Mouse (Mus musculus): Measurements from ENCODE around the gene Ascl4. TPM values are rescaled to one million over a fixed set of nuclear protein-coding genes. Genes with fewer than 3 reads are reported as not detected.

Ascl4 gene
- polyA plus RNA-seq, 1 experiment = not detected

DNA sequence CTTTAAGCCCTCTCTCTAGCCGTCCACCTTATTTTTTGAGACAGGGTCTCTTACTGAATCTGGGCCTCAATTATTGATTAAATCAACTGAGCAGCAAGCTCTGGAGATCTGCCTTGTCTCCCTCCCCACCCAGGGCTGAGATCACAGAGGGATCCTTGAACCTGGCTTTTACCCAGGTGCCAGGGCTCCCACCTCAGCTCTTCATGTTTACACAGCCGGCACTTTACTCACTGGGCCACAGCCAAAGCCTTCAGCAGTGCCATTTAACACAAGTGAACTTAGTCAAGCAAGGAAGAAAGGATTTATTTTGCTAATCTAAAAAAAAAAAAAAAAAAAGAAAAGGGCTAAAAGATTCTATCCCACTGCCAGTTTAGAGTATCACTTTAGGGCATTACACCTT is 26.9 kb downstream of the Ascl4 start:
- Histone ChIP-seq H3K4me3 (ENCODE audit: insufficient read depth, poor library complexity, severe bottlenecking) (no peak overlapping the region), H3ac (ENCODE audit: control insufficient read depth, insufficient read length, low read depth) (no peak overlapping the region), H3K27me3 (ENCODE audit: control insufficient read depth, insufficient read depth, insufficient read length) (no peaks in the 10 kb centered on the region), H3K36me3 (ENCODE audit: control insufficient read depth, insufficient read depth) (peaks cover 61% of the 10 kb centered on the region), H3K79me2 (ENCODE audit: control insufficient read depth, insufficient read depth) (peaks cover 54% of the 10 kb centered on the region), H3K79me3 (ENCODE audit: low read depth) (peaks cover 36% of the 10 kb centered on the region)
- TF ChIP-seq CEBPB (IDR thresholded peaks at IDR 0.05; ENCODE audit: low read depth) (no peak), FOSL1 (IDR thresholded peaks at IDR 0.05; ENCODE audit: insufficient read depth, low read length, poor library complexity, severe bottlenecking) (no peak), MYOG (IDR thresholded peaks at IDR 0.05; ENCODE audit: control insufficient read depth, extremely low read depth, insufficient read length) (no peak), CTCF (IDR thresholded peaks at IDR 0.05; ENCODE audit: control insufficient read depth, insufficient read depth, insufficient read length) (no peak), MYOD1 (IDR thresholded peaks at IDR 0.05; ENCODE audit: control insufficient read depth, insufficient read length, low read depth) (no peak), USF1 (IDR thresholded peaks at IDR 0.05; ENCODE audit: low read depth) (no peak), MAX (IDR thresholded peaks at IDR 0.05) (no peak)

DNA sequence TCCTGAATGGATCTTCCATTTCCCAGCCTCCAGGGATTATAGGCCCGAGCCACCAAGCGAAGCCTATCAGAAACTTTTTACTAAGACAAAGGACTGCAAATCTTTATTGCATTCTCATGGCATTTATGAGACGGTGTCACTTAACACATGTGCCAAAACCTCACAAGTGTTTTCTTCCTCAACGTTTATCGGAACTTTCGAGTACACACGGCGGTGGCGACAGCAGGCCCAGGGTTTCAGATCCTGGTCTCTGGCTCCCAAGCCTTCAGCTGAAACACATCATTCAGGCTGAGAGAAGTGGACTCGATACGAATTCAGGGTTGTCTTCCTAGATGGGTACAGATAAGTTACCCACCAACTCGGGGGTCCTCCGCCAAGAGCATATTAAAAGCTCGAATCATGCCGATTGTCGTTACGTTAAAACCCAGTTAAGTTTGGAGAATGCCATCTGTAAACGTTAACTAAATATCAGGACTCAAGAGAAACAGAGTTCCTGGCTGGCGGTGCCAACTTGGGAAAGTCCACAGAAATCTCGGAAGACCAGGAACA is 29.5 kb downstream of the Ascl4 start:
- peak overlapping the region; percentile 85 for H3ac ChIP-seq (ENCODE audit: control insufficient read depth, insufficient read length, low read depth)
- TF ChIP-seq MYOG (IDR thresholded peaks at IDR 0.05; ENCODE audit: control insufficient read depth, extremely low read depth, insufficient read length) = no peak
- no peak for TF ChIP-seq MYOD1 (IDR thresholded peaks at IDR 0.05; ENCODE audit: control insufficient read depth, insufficient read length, low read depth)
- no peak for TF ChIP-seq CEBPB (IDR thresholded peaks at IDR 0.05; ENCODE audit: low read depth)
- TF ChIP-seq CTCF (IDR thresholded peaks at IDR 0.05; ENCODE audit: control insufficient read depth, insufficient read depth, insufficient read length) = no peak
- TF ChIP-seq FOSL1 (IDR thresholded peaks at IDR 0.05; ENCODE audit: insufficient read depth, low read length, poor library complexity, severe bottlenecking) = no peak
- TF ChIP-seq USF1 (IDR thresholded peaks at IDR 0.05; ENCODE audit: low read depth) = no peak
- TF ChIP-seq MAX (IDR thresholded peaks at IDR 0.05) = no peak
- H3K79me3 ChIP-seq (ENCODE audit: low read depth) = peaks cover 36% of the 10 kb centered on the region
- peaks cover 36% of the 10 kb centered on the region for H3K36me3 ChIP-seq (ENCODE audit: control insufficient read depth, insufficient read depth)
- peak overlapping the region; percentile 95 for H3K4me3 ChIP-seq (ENCODE audit: insufficient read depth, poor library complexity, severe bottlenecking)
- H3K27me3 ChIP-seq (ENCODE audit: control insufficient read depth, insufficient read depth, insufficient read length) = peaks cover 8% of the 10 kb centered on the region
- peaks cover 54% of the 10 kb centered on the region for H3K79me2 ChIP-seq (ENCODE audit: control insufficient read depth, insufficient read depth)

DNA sequence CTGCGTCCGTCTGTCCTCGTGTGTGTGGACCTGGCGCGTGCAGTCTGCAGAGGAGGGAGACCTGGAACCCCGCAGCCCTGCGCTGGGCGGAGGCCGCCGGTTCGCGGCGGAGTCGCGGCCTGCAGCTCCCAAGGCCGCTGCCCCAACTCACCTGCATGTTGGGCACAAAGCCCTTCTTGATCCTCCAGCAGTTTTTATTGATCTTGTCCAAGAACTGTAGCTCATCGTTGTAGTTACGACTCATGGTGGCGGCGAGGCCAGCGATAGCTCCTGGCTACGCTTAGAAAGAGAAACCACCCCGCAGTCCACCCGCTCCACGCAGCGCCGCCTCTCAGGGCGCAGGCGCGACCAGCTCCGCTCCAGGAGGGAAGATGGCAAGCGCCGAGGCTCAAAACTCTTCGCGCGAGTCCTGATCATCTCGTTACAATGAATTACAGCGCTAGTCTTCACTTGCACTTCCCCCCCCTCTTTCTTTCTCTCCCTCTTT is 30.0 kb downstream of the Ascl4 start, which contains the start of gene Rtcb:
Gene Rtcb, minus strand, starts transcription at position 360 of the 487 bp plus-strand sequence.
- TF ChIP-seq MYOD1 (IDR thresholded peaks at IDR 0.05; ENCODE audit: control insufficient read depth, insufficient read length, low read depth) (no peak), MAX (IDR thresholded peaks at IDR 0.05) (peak; percentile 68)
- peaks cover 8% of the 10 kb centered on the region for H3K27me3 ChIP-seq (ENCODE audit: control insufficient read depth, insufficient read depth, insufficient read length)
- H3K4me3 ChIP-seq (ENCODE audit: insufficient read depth, poor library complexity, severe bottlenecking) = peak within 1 kb of the TSS; percentile 95

DNA sequence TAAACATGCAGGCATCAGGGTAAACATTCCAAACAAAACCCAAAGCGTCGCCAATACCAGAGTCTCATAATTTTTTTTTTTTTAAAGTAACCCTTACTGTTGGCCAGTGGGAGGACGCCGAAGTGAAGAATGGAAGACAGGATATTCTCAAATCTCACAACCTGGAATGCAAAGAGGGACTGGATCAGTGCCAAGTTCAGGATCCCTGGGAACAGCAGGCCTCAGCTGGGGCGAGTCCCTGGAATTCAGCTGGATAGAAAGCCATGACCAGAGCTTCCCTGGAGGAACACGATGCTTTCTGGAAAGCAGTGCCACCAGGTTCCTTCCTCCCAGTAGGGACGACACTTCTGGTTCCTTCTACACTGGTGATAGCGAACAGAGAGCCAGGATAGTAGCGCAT is 35.4 kb downstream of the Ascl4 start:
- no peaks in the 10 kb centered on the region for H3K36me3 ChIP-seq (ENCODE audit: control insufficient read depth, insufficient read depth)
- H3K79me2 ChIP-seq (ENCODE audit: control insufficient read depth, insufficient read depth) = no peaks in the 10 kb centered on the region
- H3ac ChIP-seq (ENCODE audit: control insufficient read depth, insufficient read length, low read depth) = no peak overlapping the region
- peaks cover 22% of the 10 kb centered on the region for H3K27me3 ChIP-seq (ENCODE audit: control insufficient read depth, insufficient read depth, insufficient read length)
- H3K79me3 ChIP-seq (ENCODE audit: low read depth) = no peaks in the 10 kb centered on the region
- H3K4me3 ChIP-seq (ENCODE audit: insufficient read depth, poor library complexity, severe bottlenecking) = no peak overlapping the region
- TF ChIP-seq USF1 (IDR thresholded peaks at IDR 0.05; ENCODE audit: low read depth) (no peak), CTCF (IDR thresholded peaks at IDR 0.05; ENCODE audit: control insufficient read depth, insufficient read depth, insufficient read length) (no peak), FOSL1 (IDR thresholded peaks at IDR 0.05; ENCODE audit: insufficient read depth, low read length, poor library complexity, severe bottlenecking) (no peak), MYOG (IDR thresholded peaks at IDR 0.05; ENCODE audit: control insufficient read depth, extremely low read depth, insufficient read length) (no peak), CEBPB (IDR thresholded peaks at IDR 0.05; ENCODE audit: low read depth) (no peak), MAX (IDR thresholded peaks at IDR 0.05) (no peak), MYOD1 (IDR thresholded peaks at IDR 0.05; ENCODE audit: control insufficient read depth, insufficient read length, low read depth) (no peak)

More for the DNA sequence above, 30.0 kb downstream of the Ascl4 start, which contains the start of gene Rtcb:
- peaks cover 52% of the 10 kb centered on the region for H3K79me2 ChIP-seq (ENCODE audit: control insufficient read depth, insufficient read depth)
- peaks cover 30% of the 10 kb centered on the region for H3K36me3 ChIP-seq (ENCODE audit: control insufficient read depth, insufficient read depth)
- H3ac ChIP-seq (ENCODE audit: control insufficient read depth, insufficient read length, low read depth) = peak within 1 kb of the TSS; percentile 85
- H3K79me3 ChIP-seq (ENCODE audit: low read depth) = peaks cover 36% of the 10 kb centered on the region

DNA sequence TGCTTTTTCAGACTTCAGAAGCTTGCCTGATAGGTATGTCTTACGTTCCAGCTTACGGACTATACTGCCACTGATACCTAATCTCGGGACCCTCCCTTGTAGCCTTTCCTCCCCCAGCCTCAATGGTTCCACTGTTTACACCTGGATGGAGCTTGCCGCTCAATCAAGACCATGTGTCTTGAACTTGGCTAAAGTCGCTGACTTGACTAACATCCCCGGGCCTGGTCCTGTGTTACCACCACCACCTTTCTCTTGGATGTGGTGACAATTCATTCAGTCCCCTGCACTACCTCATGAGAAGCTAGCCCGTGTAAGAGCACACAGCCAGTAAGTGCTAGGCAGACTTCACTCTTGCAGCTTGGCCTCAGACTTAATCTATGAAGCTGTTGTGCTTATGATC is 36.8 kb downstream of the Ascl4 start:
- H3K27me3 ChIP-seq (ENCODE audit: control insufficient read depth, insufficient read depth, insufficient read length) = peaks cover 22% of the 10 kb centered on the region
- TF ChIP-seq USF1 (IDR thresholded peaks at IDR 0.05; ENCODE audit: low read depth) (no peak), CEBPB (IDR thresholded peaks at IDR 0.05; ENCODE audit: low read depth) (no peak), CTCF (IDR thresholded peaks at IDR 0.05; ENCODE audit: control insufficient read depth, insufficient read depth, insufficient read length) (no peak), MYOD1 (IDR thresholded peaks at IDR 0.05; ENCODE audit: control insufficient read depth, insufficient read length, low read depth) (no peak), MAX (IDR thresholded peaks at IDR 0.05) (no peak)
- no peaks in the 10 kb centered on the region for H3K36me3 ChIP-seq (ENCODE audit: control insufficient read depth, insufficient read depth)
- H3K79me3 ChIP-seq (ENCODE audit: low read depth) = no peaks in the 10 kb centered on the region
- H3ac ChIP-seq (ENCODE audit: control insufficient read depth, insufficient read length, low read depth) = no peak overlapping the region
- H3K4me3 ChIP-seq (ENCODE audit: insufficient read depth, poor library complexity, severe bottlenecking) = no peak overlapping the region
- no peaks in the 10 kb centered on the region for H3K79me2 ChIP-seq (ENCODE audit: control insufficient read depth, insufficient read depth)

DNA sequence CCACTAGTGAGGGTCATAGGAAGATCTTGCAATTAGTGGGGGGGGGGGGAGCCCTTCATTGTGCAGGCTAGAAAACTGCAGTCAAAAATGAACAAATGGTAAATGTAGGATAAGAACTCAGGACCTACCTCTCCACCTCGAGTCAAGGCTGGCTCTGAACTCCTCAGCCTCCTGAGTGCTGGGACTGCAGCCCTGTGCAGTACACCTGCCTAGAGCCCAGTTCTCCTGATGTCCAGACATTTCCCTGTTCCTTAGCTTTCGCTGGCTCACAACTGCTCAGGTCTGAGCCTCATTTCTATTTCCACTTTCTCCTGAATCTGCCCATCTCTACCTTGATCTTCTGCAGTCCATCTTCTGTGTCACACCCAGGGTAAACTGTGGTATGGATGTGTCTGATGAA is 39.0 kb downstream of the Ascl4 start:
- Histone ChIP-seq H3K4me3 (ENCODE audit: insufficient read depth, poor library complexity, severe bottlenecking) (no peak overlapping the region), H3K79me2 (ENCODE audit: control insufficient read depth, insufficient read depth) (no peaks in the 10 kb centered on the region), H3K27me3 (ENCODE audit: control insufficient read depth, insufficient read depth, insufficient read length) (peaks cover 19% of the 10 kb centered on the region), H3ac (ENCODE audit: control insufficient read depth, insufficient read length, low read depth) (no peak overlapping the region), H3K79me3 (ENCODE audit: low read depth) (no peaks in the 10 kb centered on the region), H3K36me3 (ENCODE audit: control insufficient read depth, insufficient read depth) (no peaks in the 10 kb centered on the region)
- TF ChIP-seq FOSL1 (IDR thresholded peaks at IDR 0.05; ENCODE audit: insufficient read depth, low read length, poor library complexity, severe bottlenecking) (no peak), CTCF (IDR thresholded peaks at IDR 0.05; ENCODE audit: control insufficient read depth, insufficient read depth, insufficient read length) (no peak), MYOG (IDR thresholded peaks at IDR 0.05; ENCODE audit: control insufficient read depth, extremely low read depth, insufficient read length) (no peak), MAX (IDR thresholded peaks at IDR 0.05) (no peak), MYOD1 (IDR thresholded peaks at IDR 0.05; ENCODE audit: control insufficient read depth, insufficient read length, low read depth) (no peak), CEBPB (IDR thresholded peaks at IDR 0.05; ENCODE audit: low read depth) (no peak), USF1 (IDR thresholded peaks at IDR 0.05; ENCODE audit: low read depth) (no peak)

All from C2C12 (cell line).